Mouse (Mus musculus) left cerebral cortex, postnatal 14 days (tissue): ENCODE data around the gene Bud13. TPM values are rescaled to one million over a fixed set of nuclear protein-coding genes. Genes with fewer than 3 reads are reported as not detected.

Source experiments
- DNase-seq, 2 experiments: peaks; one replicate each; pipeline ENCODE4 v3.0.0; 2021 to 2022; ENCODE audit warnings: low spot score in 2 of 2, mixed read lengths in 1 of 2
- intact Hi-C: fragments of 180-260 bp; cut with DNase I; formaldehyde crosslinking; loops from one replicate; pipeline ENCODE4 v1.15.1; 2025
- long read RNA-seq, 2 experiments: library from polyadenylated mRNA; stranded (forward); transcript quantifications; one replicate each; pipeline ENCODE4 v2.0.0; 2021
- total RNA-seq, 2 experiments: library from RNA; stranded (reverse); gene quantifications; 2 replicates each; pipeline ENCODE4 v1.2.3; 2021

The Bud13 gene
- 10 to 100 TPM in 1 of 2 experiments, 1 to 10 TPM in 1; 9.4 to 11.3 TPM for total RNA-seq
- long read RNA-seq, experiment 1, transcript Bud13-201 (10 exons, 2,539 nt): major isoform, 7 of 10 reads
- long read RNA-seq, experiment 1, partial matches to known transcripts: 2 of 10 reads
- long read RNA-seq, experiment 1, other reads (novel, unspliced or antisense): 1 of 10 reads
- long read RNA-seq, experiment 2, transcript Bud13-201 (10 exons, 2,539 nt): major isoform, 9 of 11 reads
- long read RNA-seq, experiment 2, partial matches to known transcripts: 2 of 11 reads
- long read RNA-seq, experiment 2, other reads (novel, unspliced or antisense): 0 of 11 reads

GRCm38 (mm10) chr9:46282631-46283436 is at the start of gene Bud13:
Bud13 (plus strand) TSS chr9:46283008.
- intact Hi-C loops: no loop called here

GRCm38 (mm10) chr9:46235196-46235595 is 47.6 kb upstream of the Bud13 start:
- no peak for DNase-seq
- intact Hi-C loops: no loop called here

More at GRCm38 (mm10) chr9:46282631-46283436, at the start of gene Bud13:
- peak; percentile 91 to 94 for DNase-seq

GRCm38 (mm10) chr9:46235596-46235648 is 47.4 kb upstream of the Bud13 start, which contains the start of gene Apoc3:
Apoc3 (minus strand) TSS chr9:46235636.
- intact Hi-C loops: no loop called here
- no peak for DNase-seq

GRCm38 (mm10) chr9:46235649-46236048 is 47.2 kb upstream of the Bud13 start:
- no peak for DNase-seq
- intact Hi-C loops: no loop called here

- intact Hi-C loops: no loop called here
Measured at GRCm38 (mm10) chr9:46238850-46239249, 44.0 kb upstream of the Bud13 start.

GRCm38 (mm10) chr9:46240526-46241153 is 42.2 kb upstream of the Bud13 start, which contains the start of gene Apoa4:
Apoa4 (plus strand) TSS chr9:46240696.
- DNase-seq: no peak
- intact Hi-C loops: no loop called here

More at GRCm38 (mm10) chr9:46238850-46239249, 44.0 kb upstream of the Bud13 start:
- DNase-seq: no peak

- intact Hi-C loops: no loop called here
- DNase-seq: no peak
Measured at GRCm38 (mm10) chr9:46241818-46242217, 41.0 kb upstream of the Bud13 start.

- intact Hi-C loops: no loop called here
- no peak for DNase-seq
Measured at GRCm38 (mm10) chr9:46243122-46243521, 39.7 kb upstream of the Bud13 start.

GRCm38 (mm10) chr9:46243584-46243983 is 39.2 kb upstream of the Bud13 start:
- intact Hi-C loops: no loop called here
- DNase-seq: no peak

- intact Hi-C loops: loop anchor here (2.0 kb wide), 1 partner anchor 242 kb away; no protein-coding TSS in a partner anchor
- DNase-seq: peak; percentile 64 to 80
Measured at GRCm38 (mm10) chr9:46246752-46247324, 36.0 kb upstream of the Bud13 start.

GRCm38 (mm10) chr9:46256177-46256576 is 26.6 kb upstream of the Bud13 start:
- DNase-seq: no peak

GRCm38 (mm10) chr9:46256658-46257385 is 26.0 kb upstream of the Bud13 start:
- intact Hi-C loops: no loop called here
- no peak for DNase-seq

More at GRCm38 (mm10) chr9:46256177-46256576, 26.6 kb upstream of the Bud13 start:
- intact Hi-C loops: no loop called here

GRCm38 (mm10) chr9:46257546-46257945 is 25.3 kb upstream of the Bud13 start:
- intact Hi-C loops: no loop called here
- no peak for DNase-seq

GRCm38 (mm10) chr9:46259111-46259510 is 23.7 kb upstream of the Bud13 start:
- intact Hi-C loops: no loop called here
- no peak for DNase-seq

GRCm38 (mm10) chr9:46261131-46261530 is 21.7 kb upstream of the Bud13 start:
- DNase-seq: no peak
- intact Hi-C loops: no loop called here

- no peak for DNase-seq
- intact Hi-C loops: no loop called here
Measured at GRCm38 (mm10) chr9:46268343-46268873, 14.4 kb upstream of the Bud13 start, which contains the start of gene Apoa5. Apoa5 (plus strand) TSS chr9:46268633.

GRCm38 (mm10) chr9:46269125-46269524 is 13.7 kb upstream of the Bud13 start:
- DNase-seq: no peak
- intact Hi-C loops: no loop called here

GRCm38 (mm10) chr9:46270782-46271181 is 12.0 kb upstream of the Bud13 start:
- DNase-seq: no peak
- intact Hi-C loops: no loop called here

- DNase-seq: no peak
- intact Hi-C loops: no loop called here
Measured at GRCm38 (mm10) chr9:46272070-46272469, 10.7 kb upstream of the Bud13 start.
